Mouse (Mus musculus): ENCODE results near the gene Ltn1. TPM values are rescaled to one million over a fixed set of nuclear protein-coding genes. Genes with fewer than 3 reads are reported as not detected.

Gene Ltn1
- polyA plus RNA-seq, 1 experiment from 2014 or later: 35.8 TPM

GRCm38 (mm10) chr16:87382996-87383395, 49.4 kb downstream of the Ltn1 start:
- 100% methylated on average over 2 of the region's 2 CpGs for WGBS
- Histone ChIP-seq H3K4me2 (no peak overlapping the region), H3K4me1 (no peaks in the 10 kb centered on the region), H3K9me3 (no peaks in the 10 kb centered on the region), H3K27ac (no peak overlapping the region), H3K27me3 (no peaks in the 10 kb centered on the region), H3K36me3 (replicated peaks) (peaks cover 63% of the 10 kb centered on the region), H3K4me3 (replicated peaks) (no peak overlapping the region), H3K9ac (no peak overlapping the region)
- ATAC-seq (ENCODE audit: low FRiP score): no peak

GRCm38 (mm10) chr16:87366445-87366844, 66.0 kb downstream of the Ltn1 start:
- ATAC-seq (ENCODE audit: low FRiP score): no peak
- Histone ChIP-seq H3K4me3 (replicated peaks) (no peak overlapping the region), H3K4me1 (no peaks in the 10 kb centered on the region), H3K27me3 (no peaks in the 10 kb centered on the region), H3K9me3 (no peaks in the 10 kb centered on the region), H3K4me2 (no peak overlapping the region), H3K9ac (no peak overlapping the region), H3K36me3 (replicated peaks) (peaks cover 42% of the 10 kb centered on the region), H3K27ac (no peak overlapping the region)
- WGBS: 95% methylated on average over 6 of the region's 6 CpGs

GRCm38 (mm10) chr16:87366035-87366434, 66.4 kb downstream of the Ltn1 start:
- H3K9ac ChIP-seq: no peak overlapping the region
- no peaks in the 10 kb centered on the region for H3K9me3 ChIP-seq
- no peak overlapping the region for H3K27ac ChIP-seq
- 87% methylated on average over 10 of the region's 10 CpGs for WGBS
- no peak overlapping the region for H3K4me3 ChIP-seq (replicated peaks)
- peaks cover 42% of the 10 kb centered on the region for H3K36me3 ChIP-seq (replicated peaks)
- no peaks in the 10 kb centered on the region for H3K4me1 ChIP-seq
- H3K4me2 ChIP-seq: no peak overlapping the region
- H3K27me3 ChIP-seq: no peaks in the 10 kb centered on the region
- no peak for ATAC-seq (ENCODE audit: low FRiP score)

- H3K4me1 ChIP-seq: no peaks in the 10 kb centered on the region
- H3K9ac ChIP-seq: no peak overlapping the region
- peaks cover 42% of the 10 kb centered on the region for H3K36me3 ChIP-seq (replicated peaks)
- 92% methylated on average over 4 of the region's 4 CpGs for WGBS
- H3K27ac ChIP-seq: no peak overlapping the region
- H3K27me3 ChIP-seq: no peaks in the 10 kb centered on the region
- H3K4me3 ChIP-seq (replicated peaks): no peak overlapping the region
- H3K4me2 ChIP-seq: no peak overlapping the region
- ATAC-seq (ENCODE audit: low FRiP score): no peak
- no peaks in the 10 kb centered on the region for H3K9me3 ChIP-seq
Observed at GRCm38 (mm10) chr16:87364231-87364630, 68.2 kb downstream of the Ltn1 start.

GRCm38 (mm10) chr16:87360096-87360495, 72.3 kb downstream of the Ltn1 start:
- Histone ChIP-seq H3K9me3 (no peaks in the 10 kb centered on the region), H3K36me3 (replicated peaks) (peaks cover 42% of the 10 kb centered on the region), H3K4me1 (no peaks in the 10 kb centered on the region), H3K27me3 (no peaks in the 10 kb centered on the region), H3K27ac (no peak overlapping the region), H3K9ac (no peak overlapping the region), H3K4me3 (replicated peaks) (no peak overlapping the region), H3K4me2 (no peak overlapping the region)
- WGBS: 89% methylated on average over 6 of the region's 6 CpGs
- ATAC-seq (ENCODE audit: low FRiP score): no peak

GRCm38 (mm10) chr16:87354748-87355147, 77.7 kb downstream of the Ltn1 start:
- Histone ChIP-seq H3K4me3 (replicated peaks) (peak overlapping the region; percentile 60), H3K4me1 (0 out of 2 replicates have a peak, but pooled peaks cover 3% of the 10 kb centered on the region), H3K4me2 (peak overlapping the region; percentile 48), H3K27ac (no peak overlapping the region), H3K27me3 (no peaks in the 10 kb centered on the region; the same call in 1 of the 2 replicates), H3K9ac (no peak overlapping the region), H3K36me3 (replicated peaks) (peaks cover 11% of the 10 kb centered on the region), H3K9me3 (no peaks in the 10 kb centered on the region)
- ATAC-seq (ENCODE audit: low FRiP score): no peak
- WGBS: 83% methylated on average over 7 of the region's 7 CpGs

GRCm38 (mm10) chr16:87354075-87354583, 78.3 kb downstream of the Ltn1 start, which contains the start of gene N6amt1:
N6amt1 (plus strand) TSS chr16:87354185.
- Histone ChIP-seq H3K36me3 (replicated peaks) (peaks cover 11% of the 10 kb centered on the region), H3K9me3 (no peaks in the 10 kb centered on the region), H3K4me1 (0 out of 2 replicates have a peak, but pooled peaks cover 3% of the 10 kb centered on the region), H3K27me3 (peaks cover 1% of the 10 kb centered on the region; the same call in 1 of the 2 replicates), H3K4me2 (peak within 1 kb of the TSS; percentile 48), H3K27ac (peak within 1 kb of the TSS; percentile 90), H3K4me3 (replicated peaks) (peak within 1 kb of the TSS; percentile 60), H3K9ac (peak within 1 kb of the TSS; percentile 63)
- ATAC-seq (ENCODE audit: low FRiP score): peak; percentile 99
- under 1% methylated on average over 48 of the region's 48 CpGs for WGBS

GRCm38 (mm10) chr16:87353605-87354004, 78.8 kb downstream of the Ltn1 start:
- Histone ChIP-seq H3K36me3 (replicated peaks) (peaks cover 11% of the 10 kb centered on the region), H3K9me3 (no peaks in the 10 kb centered on the region), H3K27ac (no peak overlapping the region), H3K4me3 (replicated peaks) (peak overlapping the region; percentile 60), H3K4me1 (0 out of 2 replicates have a peak, but pooled peaks cover 3% of the 10 kb centered on the region), H3K4me2 (peak overlapping the region; percentile 48), H3K27me3 (peaks cover 4% of the 10 kb centered on the region; the same call in 1 of the 2 replicates), H3K9ac (no peak overlapping the region)
- ATAC-seq (ENCODE audit: low FRiP score): peak; percentile 41; the same call in 1 of the 2 replicates
- WGBS: 100% methylated on average over 1 of the region's 1 CpGs

- Histone ChIP-seq H3K4me1 (0 out of 2 replicates have a peak, but pooled peaks cover 3% of the 10 kb centered on the region), H3K4me2 (no peak overlapping the region), H3K9me3 (no peaks in the 10 kb centered on the region), H3K4me3 (replicated peaks) (no peak overlapping the region), H3K9ac (no peak overlapping the region), H3K36me3 (replicated peaks) (0 out of 2 replicates have a peak, but pooled peaks cover 3% of the 10 kb centered on the region), H3K27ac (no peak overlapping the region), H3K27me3 (peaks cover 4% of the 10 kb centered on the region; the same call in 1 of the 2 replicates)
- WGBS: 67% methylated on average over 5 of the region's 5 CpGs
- ATAC-seq (ENCODE audit: low FRiP score): no peak
Observed at GRCm38 (mm10) chr16:87351386-87352105, 80.9 kb downstream of the Ltn1 start.

GRCm38 (mm10) chr16:87348133-87348532, 84.3 kb downstream of the Ltn1 start:
- H3K36me3 ChIP-seq (replicated peaks): no peaks in the 10 kb centered on the region
- 91% methylated on average over 2 of the region's 2 CpGs for WGBS
- ATAC-seq (ENCODE audit: low FRiP score): no peak

GRCm38 (mm10) chr16:87341043-87341572, 91.3 kb downstream of the Ltn1 start:
- Histone ChIP-seq H3K9ac (no peak overlapping the region), H3K27ac (no peak overlapping the region), H3K4me3 (replicated peaks) (no peak overlapping the region), H3K27me3 (no peaks in the 10 kb centered on the region), H3K4me1 (no peaks in the 10 kb centered on the region), H3K4me2 (no peak overlapping the region), H3K9me3 (no peaks in the 10 kb centered on the region), H3K36me3 (replicated peaks) (no peaks in the 10 kb centered on the region)
- WGBS: 83% methylated on average over 6 of the region's 6 CpGs
- ATAC-seq (ENCODE audit: low FRiP score): no peak

More at GRCm38 (mm10) chr16:87348133-87348532, 84.3 kb downstream of the Ltn1 start:
- Histone ChIP-seq H3K9me3 (no peaks in the 10 kb centered on the region), H3K9ac (no peak overlapping the region), H3K4me2 (no peak overlapping the region), H3K4me1 (no peaks in the 10 kb centered on the region), H3K27me3 (peaks cover 4% of the 10 kb centered on the region; the same call in 1 of the 2 replicates), H3K27ac (no peak overlapping the region), H3K4me3 (replicated peaks) (no peak overlapping the region)

- no peak overlapping the region for H3K27ac ChIP-seq
- WGBS: 88% methylated on average over 3 of the region's 3 CpGs
- no peaks in the 10 kb centered on the region for H3K9me3 ChIP-seq
- H3K4me2 ChIP-seq: no peak overlapping the region
- no peaks in the 10 kb centered on the region for H3K36me3 ChIP-seq (replicated peaks)
- no peaks in the 10 kb centered on the region for H3K27me3 ChIP-seq
- no peak for ATAC-seq (ENCODE audit: low FRiP score)
- H3K9ac ChIP-seq: no peak overlapping the region
- H3K4me1 ChIP-seq: no peaks in the 10 kb centered on the region
- H3K4me3 ChIP-seq (replicated peaks): no peak overlapping the region
Observed at GRCm38 (mm10) chr16:87334756-87335155, 97.7 kb downstream of the Ltn1 start.

Data from forebrain, embryonic 12.5 days (tissue).